Comparison of ENCODE assay signal across 9 mouse cellular contexts in the genomic region with DNA sequence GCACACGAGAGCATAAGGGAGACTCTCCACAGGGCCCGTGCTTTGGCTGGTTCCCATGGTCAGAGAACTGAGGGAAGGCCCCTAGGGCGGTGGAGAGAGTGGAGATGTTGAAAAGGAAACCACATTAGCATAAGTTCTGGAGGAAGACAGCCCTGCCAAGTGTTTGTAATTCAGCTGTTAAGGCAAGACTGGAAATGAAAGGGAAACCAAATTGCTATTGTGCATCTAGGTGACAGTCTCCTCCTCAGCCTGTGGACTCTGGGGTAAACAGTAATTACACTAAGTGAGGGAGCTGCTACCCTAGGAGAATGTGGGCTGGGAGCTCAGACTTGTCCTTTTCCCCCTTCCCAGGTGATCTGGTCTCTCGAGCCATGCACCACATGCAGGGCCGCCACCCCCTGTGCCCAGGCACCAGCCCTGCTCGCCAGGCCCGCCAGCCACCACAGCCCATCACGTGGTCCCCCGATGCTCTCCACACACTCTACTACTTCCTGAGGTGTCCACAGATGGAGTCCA.
DNase-seq lines count a peak whose midpoint lies in the region; ATAC-seq lines count a peak whose summit lies in the region.
"Had no signal": no experiment of that assay in that cellular context is flagged by ENCODE, and none has a peak within 500 bp of the region (broad histone marks: within the 10 kb centered on the region; RNA-seq: fewer than 3 reads in every experiment).

No protein-coding gene starts in this region.

- H3K36me3 ChIP-seq in heart, embryonic 11.5 days (ENCODE audit: control insufficient read depth, insufficient read depth, low read length), result no peaks in the 10 kb centered on the region; the same call in 1 of the 2 replicates
- H3K36me3 ChIP-seq in forebrain, embryonic 13.5 days (ENCODE audit: poor library complexity, severe bottlenecking), result no peaks in the 10 kb centered on the region; the same call in 1 of the 2 replicates
- H3K36me3 ChIP-seq: G1E had no signal

- no peak overlapping the region for H3K4me2 ChIP-seq in heart, embryonic 11.5 days
- no peak overlapping the region for H3K4me2 ChIP-seq in forebrain, embryonic 13.5 days

- DNase-seq in heart, adult 8-10 months (ENCODE audit: low spot score), result no peak
- DNase-seq in CD4-positive helper T cell, adult 2 months (ENCODE audit: low read depth, low spot score), result peak; percentile 82
- DNase-seq in layer of hippocampus, postnatal 25 days (ENCODE audit: extremely low spot score in 1 of 2, low spot score in 1 of 2), result no peak
- no peak for DNase-seq in cerebellum, postnatal 25 days
- DNase-seq in cerebellum, postnatal 4 days (ENCODE audit: low spot score in 2 of 2), result no peak

- peaks cover 12% of the 10 kb centered on the region for H3K4me1 ChIP-seq in heart, embryonic 11.5 days (ENCODE audit: control insufficient read depth, insufficient read depth, low read length)
- H3K4me1 ChIP-seq in forebrain, embryonic 13.5 days, result peaks cover 24% of the 10 kb centered on the region

- no peak overlapping the region for H3K9ac ChIP-seq in heart, embryonic 11.5 days (ENCODE audit: low read depth, low read length)
- H3K9ac ChIP-seq in forebrain, embryonic 13.5 days, result no peak overlapping the region

- H3K4me3 ChIP-seq in heart, embryonic 11.5 days (ENCODE audit: low read depth, low read length), result no peak overlapping the region
- H3K4me3 ChIP-seq in forebrain, embryonic 13.5 days, result no peak overlapping the region

- no peaks in the 10 kb centered on the region for H3K9me3 ChIP-seq in heart, embryonic 11.5 days (replicated peaks; ENCODE audit: control insufficient read depth, low read length)
- H3K9me3 ChIP-seq in forebrain, embryonic 13.5 days (replicated peaks), result no peaks in the 10 kb centered on the region
- H3K9me3 ChIP-seq: G1E had no signal

- no peak overlapping the region for H3K27ac ChIP-seq in heart, embryonic 11.5 days (ENCODE audit: low read depth, low read length)
- H3K27ac ChIP-seq in forebrain, embryonic 13.5 days, result no peak overlapping the region; the same call in 1 of the 2 replicates

- 79% methylated on average over 9 of the region's 9 CpGs for WGBS in heart, embryonic 11.5 days (ENCODE audit: insufficient replicate concordance)
- 65% methylated on average over 9 of the region's 9 CpGs for WGBS in forebrain, embryonic 13.5 days

- ATAC-seq in heart, embryonic 11.5 days (replicated peaks; ENCODE audit: insufficient number of reproducible peaks, low FRiP score, low TSS enrichment), result 0 out of 2 replicates have a peak, but pooled peaks have one; percentile 29
- ATAC-seq in forebrain, embryonic 13.5 days, result peak; percentile 83
- ATAC-seq in megakaryocyte, adult 5-6 weeks (ENCODE audit: poor library complexity, severe bottlenecking), result peak; percentile 61

- H3K27me3 ChIP-seq in heart, embryonic 11.5 days (ENCODE audit: control insufficient read depth, insufficient read depth, low read length), result no peaks in the 10 kb centered on the region
- no peaks in the 10 kb centered on the region for H3K27me3 ChIP-seq in forebrain, embryonic 13.5 days

Comparison
In these comparisons a context has a peak if more than half of its experiments do, and no peak if none do; other contexts are left out.
1. ATAC-seq: peak in every context shown above with its lines; median percentile 83 in forebrain, embryonic 13.5 days; 61 in megakaryocyte, adult 5-6 weeks; 29 in heart, embryonic 11.5 days.